Mouse (Mus musculus): Measurements from ENCODE around the gene Adarb2. TPM values are rescaled to one million over a fixed set of nuclear protein-coding genes. Genes with fewer than 3 reads are reported as not detected.

Gene Adarb2
- 4.0 and 4.2 TPM in 2 replicates for polyA plus RNA-seq (2021; fragmentation: Nextera tagmentation)
- long read RNA-seq, experiment 1, partial matches to known transcripts: 13 of 31 reads
- long read RNA-seq, experiment 1, other reads (novel, unspliced or antisense): 14 of 31 reads
- long read RNA-seq, experiment 2, partial matches to known transcripts: 0 of 8 reads
- long read RNA-seq, experiment 2, other reads (novel, unspliced or antisense): 7 of 8 reads

DNA sequence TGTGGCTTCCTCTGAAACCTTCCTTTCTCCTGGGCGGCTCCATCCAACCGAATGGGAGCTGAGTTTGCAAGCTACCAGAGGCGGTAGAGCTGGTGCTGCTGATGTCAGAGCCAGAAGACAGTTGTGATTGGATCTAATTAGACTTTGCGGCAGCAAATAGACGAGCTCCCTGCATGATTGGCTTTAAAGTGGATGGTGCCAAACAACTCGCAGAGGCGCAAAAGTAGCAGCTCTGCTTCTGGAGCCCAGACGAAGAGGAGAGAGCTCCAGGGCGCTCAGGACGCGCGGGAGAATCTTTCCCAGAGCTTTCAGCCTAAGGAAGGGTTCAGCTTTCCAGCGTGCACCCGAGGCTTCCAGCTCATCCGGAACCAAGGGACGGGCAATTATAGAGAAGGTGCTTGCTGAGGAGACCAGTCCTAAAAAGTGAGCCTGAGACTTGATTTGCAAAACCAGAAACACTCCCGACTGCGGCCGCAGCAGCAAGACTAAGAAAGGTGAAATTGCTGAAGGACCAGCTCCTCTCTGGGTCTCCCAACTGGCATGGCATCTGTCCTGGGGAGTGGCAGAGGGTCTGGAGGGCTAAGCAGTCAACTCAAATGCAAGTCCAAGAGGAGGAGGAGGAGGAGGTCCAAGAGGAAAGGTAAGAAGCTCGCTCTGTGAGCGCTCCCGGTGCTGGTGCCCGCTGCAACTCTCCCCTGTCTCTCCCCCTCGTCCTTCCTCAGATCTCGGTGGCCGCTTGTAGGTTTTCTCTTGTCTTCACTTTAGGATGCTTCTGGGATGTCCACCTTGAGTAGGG lies at the start of gene Adarb2:
TSS of gene Adarb2 (plus strand) at position 186 of the 796 bp plus-strand sequence.

Measured in left cerebral cortex, adult 6 months (tissue).